Mouse (Mus musculus): ENCODE data around the gene Osbpl11. TPM values are rescaled to one million over a fixed set of nuclear protein-coding genes. Genes with fewer than 3 reads are reported as not detected.
"Not testable (repeated sequence)": the region's sequence is repeated elsewhere in the genome, so short reads cannot be mapped to it uniquely, and the experiment has no call there.

Osbpl11 gene
- total and polyA plus RNA-seq, 2 experiments from 2014 or later: 10.8 to 25.0 TPM

DNA sequence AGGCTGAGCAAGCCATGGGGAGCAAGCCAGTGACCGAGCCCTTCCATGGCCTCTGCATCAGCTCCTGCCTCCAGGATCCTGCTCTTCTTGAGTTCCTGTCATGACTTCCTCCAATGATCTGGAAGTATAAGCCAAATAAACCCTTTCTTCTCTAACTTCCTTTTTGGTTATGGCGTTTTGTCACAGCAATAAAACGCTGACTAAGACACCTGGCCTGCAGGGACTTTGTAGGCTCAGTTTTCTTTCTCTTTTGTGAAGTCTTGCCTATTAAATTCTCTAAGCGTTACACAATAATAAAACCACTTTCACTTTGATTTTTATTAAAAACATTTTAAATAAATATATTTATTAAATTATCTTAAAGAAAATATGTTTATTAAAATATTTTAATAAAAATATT, 7.1 kb upstream of the Osbpl11 start:
- Histone ChIP-seq H3K4me1 (ENCODE audit: insufficient read depth, low read length) (peaks cover 4% of the 10 kb centered on the region; the same call in 1 of the 2 replicates), H3K36me3 (ENCODE audit: insufficient read depth, low read length) (no peaks in the 10 kb centered on the region), H3K9ac (replicated peaks; ENCODE audit: low read length) (no peak overlapping the region), H3K4me3 (ENCODE audit: low read length) (no peak overlapping the region), H3K4me2 (ENCODE audit: low read depth, low read length) (no peak overlapping the region), H3K9me3 (ENCODE audit: low read length) (no peaks in the 10 kb centered on the region), H3K27ac (no peak overlapping the region), H3K27me3 (ENCODE audit: insufficient read depth, low read length) (no peaks in the 10 kb centered on the region)
- WGBS: 86% methylated on average over 4 of the region's 4 CpGs
- no peak for TF ChIP-seq CTCF (IDR thresholded peaks at IDR 0.05; ENCODE audit: low read depth)
- DNase-seq (ENCODE audit: low spot score): no peak
- ATAC-seq: no peak

DNA sequence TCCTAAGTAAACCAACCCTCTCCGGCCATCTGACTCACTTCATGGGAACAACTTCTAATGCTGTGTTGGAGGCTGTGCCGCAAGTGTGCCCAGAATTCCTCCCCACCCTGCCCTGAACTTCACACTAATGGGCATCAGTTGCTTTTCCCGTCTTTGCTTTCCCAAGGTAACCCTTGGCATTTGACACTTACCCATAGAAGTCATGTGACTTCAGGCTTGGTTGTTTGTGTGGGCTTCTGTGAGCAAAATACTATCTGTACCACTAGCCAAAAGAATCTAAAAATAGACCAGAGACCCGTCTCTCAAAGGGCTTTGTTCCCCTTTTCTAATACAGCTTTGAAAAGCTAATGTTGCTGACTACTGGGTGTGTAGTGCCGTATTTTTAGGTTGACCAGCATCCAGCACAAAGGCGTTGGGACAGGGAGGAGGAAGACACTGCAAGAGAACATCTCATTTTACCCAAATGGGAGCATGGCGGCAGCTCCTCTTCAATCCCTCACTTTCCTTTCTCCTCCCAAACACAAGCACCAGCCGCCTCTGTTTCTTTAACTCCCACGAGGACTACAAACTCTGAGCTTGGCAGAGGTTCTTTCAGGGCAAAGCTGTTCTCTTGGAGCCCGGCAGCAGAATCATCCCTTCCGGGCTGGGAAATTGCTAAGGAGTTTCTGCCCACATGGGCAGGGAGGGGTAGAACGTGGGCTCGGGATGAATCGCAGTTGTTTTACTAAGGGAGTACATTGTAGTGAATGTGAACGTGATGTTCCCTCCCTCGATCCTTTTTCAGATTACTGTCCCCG, 6.4 kb upstream of the Osbpl11 start:
- Histone ChIP-seq H3K36me3 (ENCODE audit: insufficient read depth, low read length) (no peaks in the 10 kb centered on the region), H3K9ac (replicated peaks; ENCODE audit: low read length) (no peak overlapping the region), H3K4me2 (ENCODE audit: low read depth, low read length) (peak overlapping the region; percentile 31), H3K4me3 (ENCODE audit: low read length) (no peak overlapping the region), H3K27ac (peak overlapping the region; percentile 49), H3K27me3 (ENCODE audit: insufficient read depth, low read length) (no peaks in the 10 kb centered on the region), H3K9me3 (ENCODE audit: low read length) (no peaks in the 10 kb centered on the region), H3K4me1 (ENCODE audit: insufficient read depth, low read length) (peaks cover 4% of the 10 kb centered on the region; the same call in 1 of the 2 replicates)
- TF ChIP-seq CTCF (IDR thresholded peaks at IDR 0.05; ENCODE audit: low read depth): no peak
- WGBS: 51% methylated on average over 17 of the region's 17 CpGs
- DNase-seq (ENCODE audit: low spot score) (peak; percentile 52), ATAC-seq (peak; percentile 59; the same call in 1 of the 2 replicates)

DNA sequence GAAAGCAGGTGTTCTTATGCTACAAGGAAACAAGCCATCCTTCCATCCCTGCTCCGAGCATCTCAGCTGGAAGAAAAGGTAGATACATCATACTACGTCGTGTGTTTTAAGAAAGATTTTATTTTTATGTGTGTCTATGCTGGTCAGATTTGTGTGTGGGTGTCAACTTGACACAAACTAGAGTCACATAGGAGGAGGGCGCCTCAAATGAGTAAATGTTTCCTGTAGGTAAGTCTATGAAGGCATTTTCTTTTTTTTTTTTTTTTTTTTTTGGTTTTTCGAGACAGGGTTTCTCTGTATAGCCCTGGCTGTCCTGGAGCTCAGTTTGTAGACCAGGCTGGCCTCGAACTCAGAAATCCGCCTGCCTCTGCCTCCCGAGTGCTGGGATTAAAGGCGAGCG, 5.6 kb upstream of the Osbpl11 start:
- H3K4me2 ChIP-seq (ENCODE audit: low read depth, low read length); DNase-seq (ENCODE audit: low spot score); H3K9me3 ChIP-seq (ENCODE audit: low read length); H3K27me3 ChIP-seq (ENCODE audit: insufficient read depth, low read length); H3K27ac ChIP-seq; H3K36me3 ChIP-seq (ENCODE audit: insufficient read depth, low read length); H3K4me3 ChIP-seq (ENCODE audit: low read length); ATAC-seq; H3K9ac ChIP-seq (replicated peaks; ENCODE audit: low read length); H3K4me1 ChIP-seq (ENCODE audit: insufficient read depth, low read length): not testable (repeated sequence)
- 93% methylated on average over 9 of the region's 10 CpGs for WGBS

DNA sequence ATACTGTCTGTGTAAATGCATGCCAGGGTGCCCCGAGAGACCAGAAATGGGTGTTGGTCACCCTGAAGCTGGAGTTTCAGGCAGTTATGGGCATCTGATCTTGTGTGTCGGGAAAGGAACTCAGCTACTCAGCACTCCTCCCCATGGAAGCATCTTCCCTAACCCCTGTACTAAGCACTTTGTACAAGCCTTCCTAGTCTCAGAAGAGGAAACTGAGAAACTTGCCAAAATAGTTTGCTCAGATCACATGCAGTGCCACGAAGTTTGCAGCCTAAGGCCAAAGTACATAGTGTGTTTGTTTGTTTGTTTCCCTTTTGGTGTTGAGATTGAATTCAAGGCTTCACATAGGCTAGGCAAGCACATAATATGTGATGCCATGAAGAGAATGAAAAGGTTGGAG, 5.0 kb upstream of the Osbpl11 start:
- peaks cover 4% of the 10 kb centered on the region; the same call in 1 of the 2 replicates for H3K4me1 ChIP-seq (ENCODE audit: insufficient read depth, low read length)
- H3K4me2 ChIP-seq (ENCODE audit: low read depth, low read length): no peak overlapping the region
- no peak for TF ChIP-seq CTCF (IDR thresholded peaks at IDR 0.05; ENCODE audit: low read depth)
- DNase-seq (ENCODE audit: low spot score) (no peak), ATAC-seq (no peak)
- no peaks in the 10 kb centered on the region for H3K36me3 ChIP-seq (ENCODE audit: insufficient read depth, low read length)
- H3K9ac ChIP-seq (replicated peaks; ENCODE audit: low read length): no peak overlapping the region
- no peak overlapping the region for H3K4me3 ChIP-seq (ENCODE audit: low read length)
- WGBS: 83% methylated on average over 3 of the region's 3 CpGs
- H3K27me3 ChIP-seq (ENCODE audit: insufficient read depth, low read length): no peaks in the 10 kb centered on the region
- H3K9me3 ChIP-seq (ENCODE audit: low read length): no peaks in the 10 kb centered on the region
- no peak overlapping the region for H3K27ac ChIP-seq

DNA sequence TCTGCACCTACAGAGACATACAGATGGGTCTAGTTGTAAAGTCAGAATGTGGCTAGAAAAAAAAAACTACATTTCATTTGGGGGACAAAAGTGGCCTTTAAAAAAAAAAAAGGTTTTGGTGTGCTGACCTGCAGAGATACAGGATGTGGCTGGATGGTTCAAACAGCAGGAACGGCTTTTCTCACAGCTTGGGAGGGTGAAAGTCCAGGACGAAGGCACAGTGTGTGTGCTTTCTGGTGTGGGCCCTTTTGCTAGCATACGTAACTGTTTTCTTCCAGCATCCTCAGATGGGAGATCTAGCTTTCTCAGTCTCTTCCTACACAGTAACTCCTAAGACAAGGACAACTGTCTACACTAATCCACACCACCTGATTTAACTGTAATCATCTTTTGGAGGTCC, 4.1 kb upstream of the Osbpl11 start:
- Histone ChIP-seq H3K4me3 (ENCODE audit: low read length) (no peak overlapping the region), H3K4me2 (ENCODE audit: low read depth, low read length) (no peak overlapping the region), H3K9ac (replicated peaks; ENCODE audit: low read length) (no peak overlapping the region), H3K9me3 (ENCODE audit: low read length) (no peaks in the 10 kb centered on the region), H3K27ac (no peak overlapping the region), H3K27me3 (ENCODE audit: insufficient read depth, low read length) (no peaks in the 10 kb centered on the region), H3K4me1 (ENCODE audit: insufficient read depth, low read length) (peaks cover 4% of the 10 kb centered on the region; the same call in 1 of the 2 replicates), H3K36me3 (ENCODE audit: insufficient read depth, low read length) (no peaks in the 10 kb centered on the region)
- no peak for TF ChIP-seq CTCF (IDR thresholded peaks at IDR 0.05; ENCODE audit: low read depth)
- ATAC-seq (no peak), DNase-seq (ENCODE audit: low spot score) (no peak)
- WGBS: 66% methylated on average over 3 of the region's 3 CpGs

DNA sequence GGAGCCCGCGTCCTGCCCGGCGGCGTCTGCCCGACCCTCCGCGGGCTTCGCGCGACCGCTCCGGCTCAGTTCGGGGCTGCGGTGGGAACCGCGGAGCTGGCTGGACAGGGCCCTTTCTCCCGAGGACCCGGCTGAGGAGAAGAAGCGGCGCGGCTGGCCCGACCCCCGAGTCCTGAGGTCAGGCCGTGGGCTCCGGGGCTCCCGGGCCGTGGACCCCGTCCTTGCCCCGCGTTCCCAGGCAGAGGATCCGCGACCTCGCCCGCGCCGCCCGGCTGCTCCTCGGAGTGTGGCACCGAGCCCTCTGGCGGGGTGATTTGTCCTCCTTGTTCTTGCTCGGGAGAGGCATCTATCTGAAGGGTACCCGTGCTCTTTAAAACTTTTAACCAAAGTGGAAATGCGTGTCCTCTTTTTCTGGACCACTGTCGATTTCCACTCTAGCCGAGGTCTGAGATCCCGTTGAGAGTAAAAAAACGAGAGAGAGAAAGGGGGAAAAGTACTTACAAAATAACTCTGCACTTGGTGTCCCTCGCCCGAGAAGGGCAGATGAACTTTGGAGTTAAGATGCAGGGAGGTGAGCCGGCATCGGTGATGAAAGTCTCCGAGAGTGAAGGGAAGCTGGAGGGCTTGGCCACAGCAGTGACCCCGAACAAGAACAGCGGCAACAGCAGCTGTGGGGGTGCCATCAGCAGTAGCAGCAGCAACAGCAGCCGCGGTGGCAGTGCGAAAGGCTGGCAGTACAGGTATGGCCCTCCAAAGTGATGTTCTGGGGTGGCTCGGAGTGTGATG, 583 bp downstream of the Osbpl11 start:
- WGBS: 3% methylated on average over 56 of the region's 59 CpGs
- no peaks in the 10 kb centered on the region for H3K27me3 ChIP-seq (ENCODE audit: insufficient read depth, low read length)
- peak overlapping the region; percentile 92 for H3K4me2 ChIP-seq (ENCODE audit: low read depth, low read length)
- H3K9ac ChIP-seq (replicated peaks; ENCODE audit: low read length): peak overlapping the region; percentile 91
- DNase-seq (ENCODE audit: low spot score): peak; percentile 54
- ATAC-seq: no peak; the same call in none of the 2 replicates
- TF ChIP-seq CTCF (IDR thresholded peaks at IDR 0.05; ENCODE audit: low read depth): peak; percentile 31; the same call in 1 of the 2 replicates
- H3K4me3 ChIP-seq (ENCODE audit: low read length): peak overlapping the region; percentile 87
- H3K27ac ChIP-seq: peak overlapping the region; percentile 93
- H3K9me3 ChIP-seq (ENCODE audit: low read length): no peaks in the 10 kb centered on the region
- H3K36me3 ChIP-seq (ENCODE audit: insufficient read depth, low read length): no peaks in the 10 kb centered on the region
- H3K4me1 ChIP-seq (ENCODE audit: insufficient read depth, low read length): peaks cover 10% of the 10 kb centered on the region; the same call in 1 of the 2 replicates
